Mouse (Mus musculus): ENCODE measurements around the gene Olfr424. TPM values are rescaled to one million over a fixed set of nuclear protein-coding genes. Genes with fewer than 3 reads are reported as not detected.

The Olfr424 gene
- total and polyA plus RNA-seq, 2 experiments from 2014 or later, result not detected

GRCm38 (mm10) chr1:174146696-174147095, 15.4 kb downstream of the Olfr424 start:
- no peaks in the 10 kb centered on the region for H3K36me3 ChIP-seq (ENCODE audit: insufficient read depth, low read length)
- 66% methylated on average over 1 of the region's 1 CpGs for WGBS
- H3K9ac ChIP-seq (replicated peaks; ENCODE audit: low read length), result no peak overlapping the region
- TF ChIP-seq CTCF (IDR thresholded peaks at IDR 0.05; ENCODE audit: low read depth), result no peak
- no peak overlapping the region for H3K4me3 ChIP-seq (ENCODE audit: low read length)
- no peak overlapping the region for H3K27ac ChIP-seq
- no peaks in the 10 kb centered on the region for H3K27me3 ChIP-seq (ENCODE audit: insufficient read depth, low read length)
- no peak for DNase-seq (ENCODE audit: low spot score)
- no peak for ATAC-seq
- H3K4me1 ChIP-seq (ENCODE audit: insufficient read depth, low read length), result no peaks in the 10 kb centered on the region
- no peaks in the 10 kb centered on the region for H3K9me3 ChIP-seq (ENCODE audit: low read length)
- no peak overlapping the region for H3K4me2 ChIP-seq (ENCODE audit: low read depth, low read length)

- Histone ChIP-seq H3K4me1 (ENCODE audit: insufficient read depth, low read length) (no peaks in the 10 kb centered on the region), H3K36me3 (ENCODE audit: insufficient read depth, low read length) (no peaks in the 10 kb centered on the region), H3K9me3 (ENCODE audit: low read length) (no peaks in the 10 kb centered on the region), H3K4me2 (ENCODE audit: low read depth, low read length) (no peak overlapping the region), H3K4me3 (ENCODE audit: low read length) (no peak overlapping the region), H3K27me3 (ENCODE audit: insufficient read depth, low read length) (no peaks in the 10 kb centered on the region), H3K27ac (no peak overlapping the region), H3K9ac (replicated peaks; ENCODE audit: low read length) (no peak overlapping the region)
- ATAC-seq, result no peak
- no peak for TF ChIP-seq CTCF (IDR thresholded peaks at IDR 0.05; ENCODE audit: low read depth)
- WGBS, result 82% methylated on average over 2 of the region's 2 CpGs
- no peak for DNase-seq (ENCODE audit: low spot score)
These were observed 18.0 kb downstream of the Olfr424 start for GRCm38 (mm10) chr1:174149289-174149688.

GRCm38 (mm10) chr1:174155333-174155732, 24.0 kb downstream of the Olfr424 start, which contains the start of gene Olfr420:
TSS of gene Olfr420 (plus strand) at chr1:174155633.
- ATAC-seq, result no peak
- no peak within 1 kb of the TSS for H3K4me2 ChIP-seq (ENCODE audit: low read depth, low read length)
- 88% methylated on average over 1 of the region's 1 CpGs for WGBS
- H3K9ac ChIP-seq (replicated peaks; ENCODE audit: low read length), result no peak within 1 kb of the TSS
- no peak within 1 kb of the TSS for H3K4me3 ChIP-seq (ENCODE audit: low read length)
- no peaks in the 10 kb centered on the region for H3K36me3 ChIP-seq (ENCODE audit: insufficient read depth, low read length)
- no peak for DNase-seq (ENCODE audit: low spot score)
- no peak for TF ChIP-seq CTCF (IDR thresholded peaks at IDR 0.05; ENCODE audit: low read depth)
- H3K9me3 ChIP-seq (ENCODE audit: low read length), result no peaks in the 10 kb centered on the region
- no peaks in the 10 kb centered on the region for H3K4me1 ChIP-seq (ENCODE audit: insufficient read depth, low read length)
- no peak within 1 kb of the TSS for H3K27ac ChIP-seq
- no peaks in the 10 kb centered on the region for H3K27me3 ChIP-seq (ENCODE audit: insufficient read depth, low read length)

- no peak overlapping the region for H3K4me3 ChIP-seq (ENCODE audit: low read length)
- DNase-seq (ENCODE audit: low spot score), result no peak
- no peak for TF ChIP-seq CTCF (IDR thresholded peaks at IDR 0.05; ENCODE audit: low read depth)
- no peaks in the 10 kb centered on the region for H3K27me3 ChIP-seq (ENCODE audit: insufficient read depth, low read length)
- no peaks in the 10 kb centered on the region for H3K36me3 ChIP-seq (ENCODE audit: insufficient read depth, low read length)
- no peak for ATAC-seq
- H3K4me2 ChIP-seq (ENCODE audit: low read depth, low read length), result no peak overlapping the region
- no peaks in the 10 kb centered on the region for H3K9me3 ChIP-seq (ENCODE audit: low read length)
- H3K4me1 ChIP-seq (ENCODE audit: insufficient read depth, low read length), result no peaks in the 10 kb centered on the region
- no peak overlapping the region for H3K27ac ChIP-seq
- no peak overlapping the region for H3K9ac ChIP-seq (replicated peaks; ENCODE audit: low read length)
- WGBS, result 89% methylated on average over 3 of the region's 3 CpGs
These were observed 26.3 kb downstream of the Olfr424 start for GRCm38 (mm10) chr1:174157622-174158021.

- H3K9me3 ChIP-seq (ENCODE audit: low read length), result no peaks in the 10 kb centered on the region
- no peak overlapping the region for H3K4me3 ChIP-seq (ENCODE audit: low read length)
- H3K27me3 ChIP-seq (ENCODE audit: insufficient read depth, low read length), result no peaks in the 10 kb centered on the region
- no peaks in the 10 kb centered on the region for H3K36me3 ChIP-seq (ENCODE audit: insufficient read depth, low read length)
- no peak for DNase-seq (ENCODE audit: low spot score)
- no peak for ATAC-seq
- TF ChIP-seq CTCF (IDR thresholded peaks at IDR 0.05; ENCODE audit: low read depth), result no peak
- H3K4me2 ChIP-seq (ENCODE audit: low read depth, low read length), result no peak overlapping the region
- H3K9ac ChIP-seq (replicated peaks; ENCODE audit: low read length), result no peak overlapping the region
- H3K4me1 ChIP-seq (ENCODE audit: insufficient read depth, low read length), result no peaks in the 10 kb centered on the region
- WGBS, result 78% methylated on average over 1 of the region's 1 CpGs
- H3K27ac ChIP-seq, result no peak overlapping the region
These were observed 27.2 kb downstream of the Olfr424 start for GRCm38 (mm10) chr1:174158512-174158911.

- no peak for DNase-seq (ENCODE audit: low spot score)
- 95% methylated on average over 10 of the region's 10 CpGs for WGBS
- no peak overlapping the region for H3K4me3 ChIP-seq (ENCODE audit: low read length)
- no peak overlapping the region for H3K27ac ChIP-seq
- H3K36me3 ChIP-seq (ENCODE audit: insufficient read depth, low read length), result no peaks in the 10 kb centered on the region
- no peaks in the 10 kb centered on the region for H3K9me3 ChIP-seq (ENCODE audit: low read length)
- no peaks in the 10 kb centered on the region for H3K27me3 ChIP-seq (ENCODE audit: insufficient read depth, low read length)
- ATAC-seq, result no peak
- no peaks in the 10 kb centered on the region for H3K4me1 ChIP-seq (ENCODE audit: insufficient read depth, low read length)
- no peak overlapping the region for H3K9ac ChIP-seq (replicated peaks; ENCODE audit: low read length)
- no peak for TF ChIP-seq CTCF (IDR thresholded peaks at IDR 0.05; ENCODE audit: low read depth)
- H3K4me2 ChIP-seq (ENCODE audit: low read depth, low read length), result no peak overlapping the region
These were observed 27.8 kb downstream of the Olfr424 start for GRCm38 (mm10) chr1:174159095-174159494.

GRCm38 (mm10) chr1:174169024-174169423, 37.7 kb downstream of the Olfr424 start:
- Histone ChIP-seq H3K4me2 (ENCODE audit: low read depth, low read length) (no peak overlapping the region), H3K36me3 (ENCODE audit: insufficient read depth, low read length) (no peaks in the 10 kb centered on the region), H3K4me1 (ENCODE audit: insufficient read depth, low read length) (no peaks in the 10 kb centered on the region), H3K9me3 (ENCODE audit: low read length) (no peaks in the 10 kb centered on the region), H3K9ac (replicated peaks; ENCODE audit: low read length) (no peak overlapping the region), H3K4me3 (ENCODE audit: low read length) (no peak overlapping the region), H3K27me3 (ENCODE audit: insufficient read depth, low read length) (no peaks in the 10 kb centered on the region), H3K27ac (no peak overlapping the region)
- TF ChIP-seq CTCF (IDR thresholded peaks at IDR 0.05; ENCODE audit: low read depth), result no peak
- DNase-seq (ENCODE audit: low spot score) (no peak), ATAC-seq (no peak)
